Mouse (Mus musculus): ENCODE results near the gene Nmi. TPM values are rescaled to one million over a fixed set of nuclear protein-coding genes. Genes with fewer than 3 reads are reported as not detected.
A peak's percentile ranks its signal among the peaks of the same experiment; 100 is the strongest.

Nmi gene
- polyA plus RNA-seq, 1 experiment from 2014 or later = 21.6 TPM

GRCm38 (mm10) chr2:51937004-51937403 lies 36.3 kb downstream of the Nmi start:
- Histone ChIP-seq H3K9me3 (no peaks in the 10 kb centered on the region), H3K27me3 (replicated peaks) (no peaks in the 10 kb centered on the region), H3K4me3 (replicated peaks) (no peak overlapping the region), H3K9ac (no peak overlapping the region), H3K36me3 (no peaks in the 10 kb centered on the region), H3K4me1 (replicated peaks) (0 out of 2 replicates have a peak, but pooled peaks cover 2% of the 10 kb centered on the region), H3K4me2 (replicated peaks) (no peak overlapping the region), H3K27ac (no peak overlapping the region)
- 70% methylated on average over 6 of the region's 6 CpGs for WGBS
- no peak for ATAC-seq

DNA sequence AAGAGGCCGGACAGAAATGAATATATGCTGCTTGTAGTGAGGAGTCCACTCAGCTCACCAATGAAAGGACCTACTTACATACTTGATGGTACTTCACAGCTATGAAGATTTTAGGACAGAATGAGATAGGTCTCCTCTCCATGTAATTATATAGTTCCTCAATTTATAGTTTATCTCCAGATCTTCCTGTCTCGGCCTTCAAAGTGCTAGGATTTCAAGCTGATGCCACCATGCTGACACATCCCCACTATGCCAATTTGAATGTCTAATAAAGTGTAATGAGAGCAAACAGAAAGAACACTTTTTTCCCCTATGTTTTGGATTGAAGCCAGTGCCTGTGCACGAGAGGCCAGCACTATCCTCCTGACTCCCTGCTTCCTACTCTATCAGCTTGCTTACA lies 36.7 kb downstream of the Nmi start:
- Histone ChIP-seq H3K27me3 (replicated peaks) (no peaks in the 10 kb centered on the region), H3K4me2 (replicated peaks) (no peak overlapping the region), H3K36me3 (no peaks in the 10 kb centered on the region), H3K27ac (no peak overlapping the region), H3K4me1 (replicated peaks) (0 out of 2 replicates have a peak, but pooled peaks cover 2% of the 10 kb centered on the region), H3K9me3 (no peaks in the 10 kb centered on the region), H3K9ac (no peak overlapping the region), H3K4me3 (replicated peaks) (no peak overlapping the region)
- ATAC-seq = no peak
- 78% methylated on average over 3 of the region's 3 CpGs for WGBS

DNA sequence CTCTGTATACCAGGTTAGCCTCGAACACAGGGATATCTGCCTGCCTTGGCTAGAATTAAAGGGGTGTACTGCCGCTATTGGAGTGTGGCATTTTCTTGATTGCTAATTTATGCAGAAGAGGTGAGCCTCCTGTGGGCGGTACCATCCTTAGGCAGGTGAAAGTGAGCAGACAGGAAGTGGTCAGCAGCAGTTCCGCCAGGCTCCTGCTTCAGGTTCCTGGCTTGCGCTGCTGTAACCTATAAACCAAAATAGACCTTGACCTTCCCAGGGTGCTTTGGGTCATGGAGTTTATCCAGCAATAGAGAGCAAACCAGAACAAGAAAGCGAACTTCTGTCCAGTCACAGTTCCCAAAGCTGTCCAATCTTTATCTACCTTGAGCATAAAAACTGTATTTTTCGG lies 37.4 kb downstream of the Nmi start:
- Histone ChIP-seq H3K27ac (no peak overlapping the region), H3K27me3 (replicated peaks) (no peaks in the 10 kb centered on the region), H3K4me3 (replicated peaks) (no peak overlapping the region), H3K9ac (no peak overlapping the region), H3K4me2 (replicated peaks) (no peak overlapping the region), H3K36me3 (no peaks in the 10 kb centered on the region), H3K9me3 (no peaks in the 10 kb centered on the region), H3K4me1 (replicated peaks) (0 out of 2 replicates have a peak, but pooled peaks cover 2% of the 10 kb centered on the region)
- whole genome bisulfite sequencing = 95% methylated on average over 7 of the region's 7 CpGs
- ATAC-seq = no peak

DNA sequence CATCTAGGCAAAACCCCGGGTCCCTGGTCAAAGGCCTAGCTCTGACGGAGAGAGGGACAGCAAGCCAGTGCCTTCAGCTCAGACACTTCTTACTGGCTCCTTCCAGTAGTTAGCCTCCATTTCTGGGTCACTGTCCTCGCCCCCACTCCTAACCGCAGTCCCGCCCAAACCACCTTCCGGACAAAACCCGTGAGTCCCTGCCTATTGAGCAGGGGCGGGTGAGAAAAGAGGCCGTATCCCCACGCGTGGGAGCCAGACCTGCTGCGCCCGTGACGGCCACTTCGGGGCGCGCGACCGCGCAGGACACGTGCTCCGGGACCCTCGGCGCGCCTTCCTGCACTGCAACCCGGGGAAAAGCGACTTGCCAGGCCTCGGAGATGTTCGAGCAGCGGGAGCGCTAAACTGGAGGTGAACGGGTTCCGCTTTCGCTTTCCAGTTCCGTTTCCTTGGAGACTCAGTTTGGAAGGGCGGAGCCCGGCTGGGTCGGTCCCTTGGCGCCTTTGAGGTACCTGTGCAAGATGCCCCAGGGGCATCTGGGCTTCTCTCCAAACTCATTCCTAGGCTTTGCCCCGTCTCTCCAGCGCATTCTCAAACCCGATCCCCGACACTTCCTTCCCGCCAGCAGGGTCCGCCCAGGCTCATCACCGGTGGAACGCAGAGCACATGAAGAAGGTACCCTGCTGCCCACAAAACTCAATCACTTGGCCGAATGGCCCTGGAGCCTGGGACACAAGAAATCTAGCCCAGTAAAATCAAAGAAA lies 38.5 kb downstream of the Nmi start, which contains the start of gene Rbm43:
Gene Rbm43 (minus strand): TSS at position 590 of the 761 bp plus-strand sequence.
- peak; percentile 86 for ATAC-seq
- Histone ChIP-seq H3K4me1 (replicated peaks) (0 out of 2 replicates have a peak, but pooled peaks cover 2% of the 10 kb centered on the region), H3K4me2 (replicated peaks) (peak within 1 kb of the TSS; percentile 90), H3K9me3 (no peaks in the 10 kb centered on the region), H3K27me3 (replicated peaks) (no peaks in the 10 kb centered on the region), H3K9ac (peak within 1 kb of the TSS; percentile 66), H3K4me3 (replicated peaks) (peak within 1 kb of the TSS; percentile 67), H3K36me3 (no peaks in the 10 kb centered on the region), H3K27ac (peak within 1 kb of the TSS; percentile 58)
- 1% methylated on average over 48 of the region's 48 CpGs for WGBS

GRCm38 (mm10) chr2:51933341-51934134 lies 39.8 kb downstream of the Nmi start:
- peak overlapping the region; percentile 90 for H3K4me2 ChIP-seq (replicated peaks)
- 0 out of 2 replicates have a peak overlapping the region, but pooled peaks have one; percentile 67 for H3K4me3 ChIP-seq (replicated peaks)
- no peak overlapping the region for H3K9ac ChIP-seq

GRCm38 (mm10) chr2:51931241-51931640 lies 42.1 kb downstream of the Nmi start:
- no peaks in the 10 kb centered on the region for H3K9me3 ChIP-seq
- H3K27me3 ChIP-seq (replicated peaks) = no peaks in the 10 kb centered on the region
- no peak overlapping the region for H3K4me3 ChIP-seq (replicated peaks)
- no peak overlapping the region for H3K9ac ChIP-seq
- ATAC-seq = no peak
- no peak overlapping the region for H3K27ac ChIP-seq
- H3K4me2 ChIP-seq (replicated peaks) = no peak overlapping the region
- WGBS = 89% methylated on average over 7 of the region's 7 CpGs
- H3K36me3 ChIP-seq = no peaks in the 10 kb centered on the region
- H3K4me1 ChIP-seq (replicated peaks) = 0 out of 2 replicates have a peak, but pooled peaks cover 2% of the 10 kb centered on the region

More at GRCm38 (mm10) chr2:51933341-51934134, 39.8 kb downstream of the Nmi start:
- Histone ChIP-seq H3K4me1 (replicated peaks) (0 out of 2 replicates have a peak, but pooled peaks cover 2% of the 10 kb centered on the region), H3K27me3 (replicated peaks) (no peaks in the 10 kb centered on the region), H3K9me3 (no peaks in the 10 kb centered on the region), H3K27ac (no peak overlapping the region), H3K36me3 (no peaks in the 10 kb centered on the region)
- 47% methylated on average over 12 of the region's 12 CpGs for WGBS
- 0 out of 2 replicates have a peak, but pooled peaks have one; percentile 23 for ATAC-seq

DNA sequence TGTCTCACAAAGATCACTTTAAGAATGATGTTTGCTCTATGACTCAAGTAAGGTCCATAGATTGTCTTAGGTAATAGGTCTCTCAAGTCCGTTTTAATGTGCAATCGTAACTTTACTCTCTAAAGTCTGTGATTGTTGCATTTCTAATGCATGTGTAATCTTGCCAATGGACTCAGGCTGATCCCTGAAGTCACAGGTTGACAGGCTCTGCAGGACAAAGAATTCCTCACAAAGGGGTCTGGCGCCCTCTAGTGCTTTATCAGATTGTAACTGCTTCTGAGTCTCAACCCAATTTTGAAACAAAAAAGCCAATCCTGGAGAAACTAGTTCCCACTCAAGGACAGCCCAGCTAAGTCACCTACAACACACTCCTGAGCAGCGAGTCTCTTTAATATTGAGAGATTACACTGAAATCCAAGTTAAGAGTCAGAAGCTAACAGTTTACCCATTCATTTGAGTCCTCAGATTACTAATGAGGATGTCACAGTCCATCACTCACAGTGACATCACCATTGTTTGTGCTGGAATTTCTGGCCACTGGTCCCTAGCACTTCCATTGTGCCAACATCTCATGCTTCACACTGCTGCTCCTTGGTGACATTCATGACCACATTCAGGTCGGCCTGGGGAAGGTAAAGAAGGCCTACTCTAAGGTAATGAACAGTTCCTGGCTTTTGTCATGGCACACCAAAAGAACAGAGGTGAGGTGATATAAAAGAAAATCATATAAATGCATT lies 58.2 kb downstream of the Nmi start:
- Histone ChIP-seq H3K4me3 (replicated peaks) (no peak overlapping the region), H3K9ac (no peak overlapping the region), H3K4me1 (replicated peaks) (0 out of 2 replicates have a peak, but pooled peaks cover 7% of the 10 kb centered on the region), H3K9me3 (no peaks in the 10 kb centered on the region), H3K4me2 (replicated peaks) (no peak overlapping the region), H3K36me3 (no peaks in the 10 kb centered on the region), H3K27me3 (replicated peaks) (no peaks in the 10 kb centered on the region), H3K27ac (no peak overlapping the region)
- 15% methylated on average over 5 of the region's 5 CpGs for WGBS
- ATAC-seq = 0 out of 2 replicates have a peak, but pooled peaks have one; percentile 51

GRCm38 (mm10) chr2:51914532-51914931 lies 58.8 kb downstream of the Nmi start:
- WGBS = 61% methylated on average over 7 of the region's 7 CpGs
- Histone ChIP-seq H3K4me3 (replicated peaks) (no peak overlapping the region), H3K4me1 (replicated peaks) (0 out of 2 replicates have a peak, but pooled peaks cover 7% of the 10 kb centered on the region), H3K27me3 (replicated peaks) (no peaks in the 10 kb centered on the region), H3K9ac (no peak overlapping the region), H3K27ac (no peak overlapping the region), H3K36me3 (no peaks in the 10 kb centered on the region), H3K9me3 (no peaks in the 10 kb centered on the region), H3K4me2 (replicated peaks) (no peak overlapping the region)
- no peak for ATAC-seq

DNA sequence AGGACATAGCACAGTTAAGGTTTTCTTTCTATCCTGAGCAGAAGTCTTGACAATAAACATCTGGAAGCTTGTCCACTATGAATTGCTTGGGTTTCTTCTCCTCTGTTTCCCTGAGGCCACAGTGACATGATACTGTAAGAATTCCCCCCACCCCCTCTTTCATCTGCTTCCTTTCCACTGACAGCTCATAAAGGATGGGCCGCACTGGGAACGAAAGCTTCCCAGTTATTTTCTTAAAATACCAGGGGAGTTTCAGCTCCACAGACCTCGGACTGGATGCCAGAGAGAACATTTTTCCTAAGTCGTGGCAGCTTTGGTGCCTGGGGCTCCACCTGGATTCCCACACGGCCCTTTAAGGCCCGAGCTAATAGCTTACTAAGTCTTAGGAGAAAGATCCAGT lies 60.6 kb downstream of the Nmi start:
- peak; percentile 45; the same call in 1 of the 2 replicates for ATAC-seq
- H3K9me3 ChIP-seq = no peaks in the 10 kb centered on the region
- H3K4me1 ChIP-seq (replicated peaks) = 0 out of 2 replicates have a peak, but pooled peaks cover 7% of the 10 kb centered on the region
- peak overlapping the region; percentile 67; the same call in 1 of the 2 replicates for H3K27ac ChIP-seq
- no peak overlapping the region for H3K4me3 ChIP-seq (replicated peaks)
- WGBS = 28% methylated on average over 6 of the region's 6 CpGs
- peak overlapping the region; percentile 11 for H3K4me2 ChIP-seq (replicated peaks)
- H3K36me3 ChIP-seq = no peaks in the 10 kb centered on the region
- no peak overlapping the region for H3K9ac ChIP-seq
- no peaks in the 10 kb centered on the region for H3K27me3 ChIP-seq (replicated peaks)

DNA sequence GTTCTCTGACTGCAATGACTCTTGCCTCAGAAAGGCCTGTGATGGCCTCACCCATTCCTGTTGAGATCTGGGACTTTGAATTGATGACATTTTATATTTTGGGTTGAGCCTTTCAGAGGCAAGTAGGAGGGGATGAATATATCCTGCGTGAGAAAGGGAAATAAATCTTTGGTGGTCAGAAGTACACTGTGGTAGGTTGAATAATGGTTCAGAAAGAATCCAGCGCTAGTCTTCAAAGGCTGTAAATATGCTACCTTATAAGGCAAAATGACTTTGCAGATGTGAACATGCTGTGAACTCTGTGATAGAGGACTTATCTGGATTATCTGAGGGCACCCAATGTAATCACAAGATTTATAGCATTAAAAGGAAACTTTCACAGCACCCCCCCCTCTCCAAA lies 61.4 kb downstream of the Nmi start:
- Histone ChIP-seq H3K9ac (no peak overlapping the region), H3K4me2 (replicated peaks) (no peak overlapping the region), H3K9me3 (no peaks in the 10 kb centered on the region), H3K36me3 (no peaks in the 10 kb centered on the region), H3K4me1 (replicated peaks) (0 out of 2 replicates have a peak, but pooled peaks cover 10% of the 10 kb centered on the region), H3K27me3 (replicated peaks) (no peaks in the 10 kb centered on the region), H3K4me3 (replicated peaks) (no peak overlapping the region), H3K27ac (0 out of 2 replicates have a peak overlapping the region, but pooled peaks have one; percentile 1)
- ATAC-seq = 0 out of 2 replicates have a peak, but pooled peaks have one; percentile 43
- WGBS = 40% methylated on average over 2 of the region's 2 CpGs

- Histone ChIP-seq H3K4me2 (replicated peaks) (no peak overlapping the region), H3K9ac (no peak overlapping the region), H3K4me3 (replicated peaks) (no peak overlapping the region), H3K36me3 (no peaks in the 10 kb centered on the region), H3K9me3 (no peaks in the 10 kb centered on the region), H3K27ac (no peak overlapping the region), H3K4me1 (replicated peaks) (0 out of 2 replicates have a peak, but pooled peaks cover 7% of the 10 kb centered on the region), H3K27me3 (replicated peaks) (no peaks in the 10 kb centered on the region)
- ATAC-seq = no peak
- WGBS = 62% methylated on average over 4 of the region's 4 CpGs
These were observed 65.7 kb downstream of the Nmi start for GRCm38 (mm10) chr2:51907538-51908110.
